Mouse (Mus musculus): ENCODE measurements around the gene Ift81. TPM values are rescaled to one million over a fixed set of nuclear protein-coding genes. Genes with fewer than 3 reads are reported as not detected.
A peak's percentile ranks its signal among the peaks of the same experiment; 100 is the strongest.

Gene Ift81
- total RNA-seq, 2 experiments from 2014 or later: 3.8 to 6.2 TPM

- peak; percentile 56; the same call in 1 of the 2 replicates for ATAC-seq (ENCODE audit: poor library complexity, severe bottlenecking)
Observed at GRCm38 (mm10) chr5:122550460-122550859, 63.9 kb downstream of the Ift81 start.

DNA sequence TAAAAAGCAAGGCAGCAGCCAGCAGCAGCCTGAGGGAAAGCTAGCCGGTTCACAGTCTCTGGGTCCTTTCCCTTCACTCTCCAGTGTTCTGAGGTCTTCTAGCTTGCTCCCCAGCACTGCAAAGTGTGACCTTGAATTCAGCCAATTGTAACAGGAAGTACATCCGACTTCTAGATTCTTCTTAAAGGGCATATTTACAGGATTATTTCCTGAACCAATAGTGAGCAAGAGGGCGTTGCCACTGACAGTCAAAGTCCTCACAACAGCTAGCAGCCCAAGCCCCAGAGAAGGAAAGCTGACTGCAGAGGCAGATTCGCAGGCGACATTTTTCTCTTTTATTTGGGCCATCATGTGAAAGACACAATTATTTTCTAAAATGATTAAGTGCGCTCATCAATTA lies 65.6 kb downstream of the Ift81 start:
- peak; percentile 40 for ATAC-seq (ENCODE audit: poor library complexity, severe bottlenecking)

DNA sequence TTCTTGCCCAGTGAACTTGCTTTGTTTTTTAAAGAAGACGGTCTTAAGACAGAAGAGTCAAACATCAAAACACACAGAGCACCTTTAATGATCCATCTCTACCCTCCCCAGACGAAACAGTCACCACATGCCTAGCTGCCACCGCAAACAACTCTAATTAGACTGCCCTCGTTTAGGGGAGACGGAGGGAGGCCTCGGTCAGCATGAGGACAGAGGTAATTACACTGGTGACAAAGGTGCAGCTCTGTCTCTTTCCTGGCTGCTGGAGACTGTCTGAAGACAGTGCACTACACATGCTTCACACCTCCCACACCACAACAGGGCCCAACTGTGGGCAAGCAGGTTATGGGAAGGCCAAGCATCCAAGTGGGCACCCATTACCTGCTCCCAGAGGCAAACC lies 66.5 kb downstream of the Ift81 start:
- ATAC-seq (ENCODE audit: poor library complexity, severe bottlenecking): no peak

DNA sequence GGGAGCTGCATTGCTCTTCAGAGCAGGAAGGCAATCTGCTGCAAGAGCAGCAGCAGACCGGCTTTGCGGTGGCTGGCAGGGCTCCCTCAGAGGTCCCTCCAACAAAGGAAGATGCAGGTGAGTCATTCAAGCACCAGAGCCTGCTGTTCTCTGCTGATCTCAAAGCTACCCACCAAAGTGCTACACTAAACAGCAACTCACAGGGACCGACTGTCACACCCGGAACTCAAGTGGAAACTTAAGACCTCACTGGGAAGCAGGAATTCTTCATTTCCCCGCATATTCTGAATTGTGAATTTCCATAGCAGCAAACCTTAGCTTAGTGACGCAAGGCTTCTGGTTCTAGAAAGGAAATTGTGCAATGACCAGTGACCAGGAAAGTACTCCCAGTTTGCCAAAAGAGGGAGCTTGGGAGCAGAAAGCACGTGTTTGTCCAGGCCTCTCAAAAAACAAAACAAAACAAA lies 67.0 kb downstream of the Ift81 start:
- ATAC-seq (ENCODE audit: poor library complexity, severe bottlenecking): peak; percentile 66

- ATAC-seq (ENCODE audit: poor library complexity, severe bottlenecking): no peak
Observed at GRCm38 (mm10) chr5:122543392-122543791, 70.9 kb downstream of the Ift81 start.

GRCm38 (mm10) chr5:122541871-122542270 lies 72.4 kb downstream of the Ift81 start:
- ATAC-seq (ENCODE audit: poor library complexity, severe bottlenecking): no peak

- peak; percentile 54 for ATAC-seq (ENCODE audit: poor library complexity, severe bottlenecking)
Observed at GRCm38 (mm10) chr5:122538077-122538476, 76.2 kb downstream of the Ift81 start.

GRCm38 (mm10) chr5:122537654-122538053 lies 76.7 kb downstream of the Ift81 start:
- ATAC-seq (ENCODE audit: poor library complexity, severe bottlenecking): no peak

- no peak for ATAC-seq (ENCODE audit: poor library complexity, severe bottlenecking)
Observed at GRCm38 (mm10) chr5:122533884-122534283, 80.4 kb downstream of the Ift81 start.

GRCm38 (mm10) chr5:122529913-122530604 lies 84.3 kb downstream of the Ift81 start:
- ATAC-seq (ENCODE audit: poor library complexity, severe bottlenecking): no peak

- ATAC-seq (ENCODE audit: poor library complexity, severe bottlenecking): no peak
Observed at GRCm38 (mm10) chr5:122529316-122529715, 85.0 kb downstream of the Ift81 start.

DNA sequence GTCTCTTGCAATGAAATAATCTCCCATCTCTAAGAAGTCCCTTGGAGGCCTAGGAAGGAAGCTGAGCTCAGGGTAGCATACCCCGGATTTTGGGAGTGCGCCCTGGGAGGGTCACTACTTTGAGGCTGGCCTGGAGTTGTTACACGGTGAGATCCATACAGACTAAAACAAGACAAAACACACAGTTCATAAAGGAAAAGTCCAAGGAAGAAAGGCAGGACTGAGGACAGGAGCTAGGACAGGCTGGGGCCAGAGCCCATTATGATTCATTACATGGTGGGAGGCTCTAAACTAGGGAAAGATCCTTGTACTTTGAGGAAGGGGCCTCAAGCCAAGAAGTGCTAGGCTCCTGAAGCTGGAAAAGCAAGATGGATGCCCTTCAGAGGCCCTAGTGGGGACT lies 85.7 kb downstream of the Ift81 start:
- no peak for ATAC-seq (ENCODE audit: poor library complexity, severe bottlenecking)

DNA sequence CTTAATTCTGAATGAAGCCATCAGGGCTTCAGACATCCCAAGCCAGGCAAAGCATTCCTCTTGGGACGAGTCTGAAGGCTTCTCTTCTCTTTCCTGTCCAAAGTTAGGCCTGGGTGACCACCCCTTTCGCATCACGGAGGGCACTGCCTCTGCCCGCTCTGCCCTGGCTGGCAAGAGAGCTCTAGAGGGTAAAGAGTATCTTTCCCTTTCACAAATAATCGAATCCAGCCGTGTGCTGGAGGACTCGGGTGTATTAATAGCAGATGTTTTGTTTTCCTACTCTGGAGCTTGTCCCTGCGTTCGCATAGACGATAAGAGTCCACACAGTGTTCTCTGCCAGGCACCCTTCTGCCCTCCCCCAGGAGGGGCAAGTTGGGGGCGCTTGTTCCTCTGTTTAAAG lies 86.6 kb downstream of the Ift81 start:
- ATAC-seq (ENCODE audit: poor library complexity, severe bottlenecking): no peak

GRCm38 (mm10) chr5:122526878-122527730 lies 87.2 kb downstream of the Ift81 start:
- no peak for ATAC-seq (ENCODE audit: poor library complexity, severe bottlenecking)

- ATAC-seq (ENCODE audit: poor library complexity, severe bottlenecking): no peak
Observed at GRCm38 (mm10) chr5:122526405-122526804, 87.9 kb downstream of the Ift81 start.

DNA sequence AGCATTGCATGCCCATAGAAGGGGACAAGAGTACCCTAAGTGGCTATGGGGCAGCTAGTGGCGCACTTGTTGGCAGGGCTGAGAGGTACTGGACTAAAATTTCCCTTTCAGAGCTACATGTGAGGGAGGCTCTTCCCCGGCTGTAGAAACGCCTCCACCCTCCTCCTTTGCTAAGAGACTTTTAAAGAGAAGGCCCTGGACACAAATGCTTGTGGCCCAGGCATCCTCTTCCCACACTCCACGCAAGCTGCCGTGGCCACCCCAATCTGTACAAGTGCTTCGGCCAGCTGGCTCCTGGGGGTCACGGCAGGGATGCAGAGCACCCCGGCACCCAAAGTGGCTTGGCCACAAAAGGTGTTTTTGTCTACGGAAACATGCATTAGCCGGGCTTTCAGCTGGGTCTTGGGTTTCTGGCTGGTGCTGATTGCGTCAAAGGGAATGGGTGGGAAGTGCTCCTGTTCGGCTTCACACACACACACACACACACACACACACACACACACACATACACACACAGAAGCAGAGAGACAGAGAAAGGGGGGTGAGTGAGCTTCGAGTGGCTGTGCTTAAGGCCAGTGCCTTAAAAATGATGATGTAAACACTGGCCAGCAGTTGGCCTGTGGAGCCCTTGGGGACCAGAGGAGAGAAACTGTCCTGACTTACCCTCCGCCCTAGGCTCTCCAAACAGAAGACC lies 88.9 kb downstream of the Ift81 start:
- no peak for ATAC-seq (ENCODE audit: poor library complexity, severe bottlenecking)

- ATAC-seq (ENCODE audit: poor library complexity, severe bottlenecking): no peak
Observed at GRCm38 (mm10) chr5:122524854-122525237, 89.5 kb downstream of the Ift81 start.

GRCm38 (mm10) chr5:122524244-122524643 lies 90.1 kb downstream of the Ift81 start:
- no peak for ATAC-seq (ENCODE audit: poor library complexity, severe bottlenecking)

DNA sequence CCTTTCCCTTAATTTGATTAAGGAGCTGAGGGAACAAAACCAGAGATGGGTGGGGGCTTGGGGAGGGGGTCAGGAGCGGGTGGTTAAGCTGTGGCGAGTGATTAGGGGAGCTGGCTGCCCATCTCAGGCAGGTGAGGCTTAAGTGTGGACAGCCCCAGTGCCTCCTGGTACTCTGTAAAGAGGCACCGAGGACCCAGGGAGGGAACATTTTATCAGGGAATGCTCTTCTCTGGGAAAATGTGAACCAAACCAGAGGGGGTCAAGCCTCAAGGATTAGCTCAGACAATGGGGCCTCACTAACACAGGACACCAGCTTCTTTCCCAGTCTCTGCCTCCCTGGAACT lies 93.2 kb downstream of the Ift81 start:
- no peak for ATAC-seq (ENCODE audit: poor library complexity, severe bottlenecking)

- no peak for ATAC-seq (ENCODE audit: poor library complexity, severe bottlenecking)
Observed at GRCm38 (mm10) chr5:122520254-122521129, 93.8 kb downstream of the Ift81 start.

Measured in megakaryocyte, adult 5-6 weeks (primary cell).